Mouse (Mus musculus): Measurements from ENCODE around the gene Defb47. TPM values are rescaled to one million over a fixed set of nuclear protein-coding genes. Genes with fewer than 3 reads are reported as not detected.

Defb47 gene
- not detected in 2 replicates for polyA plus RNA-seq (2015; fragmentation: Nextera tagmentation; extraction: Ambion mirVana)

GRCm38 (mm10) chr14:62997777-62998176, at the start of gene Defb47:
Defb47 (plus strand) TSS chr14:62998077.
- H3K27me3 ChIP-seq (replicated peaks) = no peaks in the 10 kb centered on the region
- no peaks in the 10 kb centered on the region for H3K36me3 ChIP-seq
- H3K4me1 ChIP-seq (replicated peaks) = no peaks in the 10 kb centered on the region
- H3K9me3 ChIP-seq = no peaks in the 10 kb centered on the region
- H3K4me3 ChIP-seq (replicated peaks) = no peak within 1 kb of the TSS
- no peak within 1 kb of the TSS for H3K27ac ChIP-seq
- H3K4me2 ChIP-seq (replicated peaks) = no peak within 1 kb of the TSS
- 89% methylated on average over 8 of the region's 8 CpGs for WGBS
- ATAC-seq = no peak
- H3K9ac ChIP-seq = no peak within 1 kb of the TSS

DNA sequence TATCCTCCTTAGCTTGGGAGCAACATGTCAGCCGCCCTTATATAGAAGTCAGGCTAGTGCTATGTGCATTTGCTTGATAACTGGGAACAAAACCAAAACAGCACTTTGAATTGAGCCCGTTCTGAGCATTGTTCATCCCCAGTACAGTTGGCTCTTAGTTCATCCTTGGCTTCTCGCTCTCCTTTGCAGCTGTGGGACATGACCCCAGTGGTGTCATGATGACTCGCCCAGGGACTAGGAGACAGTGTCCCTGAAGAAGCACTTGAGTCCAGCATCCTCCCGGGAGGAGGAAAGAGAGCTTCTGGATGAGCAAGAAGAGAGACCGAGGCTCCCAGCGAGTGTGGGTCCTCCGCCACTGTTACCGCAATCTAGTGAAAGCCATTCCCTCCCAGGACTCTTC, 41.8 kb upstream of the Defb47 start:
- no peak overlapping the region for H3K9ac ChIP-seq
- H3K4me3 ChIP-seq (replicated peaks) = no peak overlapping the region
- no peak overlapping the region for H3K4me2 ChIP-seq (replicated peaks)
- 0 out of 2 replicates have a peak, but pooled peaks cover 5% of the 10 kb centered on the region for H3K36me3 ChIP-seq
- H3K27ac ChIP-seq = no peak overlapping the region
- no peaks in the 10 kb centered on the region for H3K27me3 ChIP-seq (replicated peaks)
- 87% methylated on average over 9 of the region's 9 CpGs for WGBS
- no peaks in the 10 kb centered on the region for H3K9me3 ChIP-seq
- no peak for ATAC-seq
- no peaks in the 10 kb centered on the region for H3K4me1 ChIP-seq (replicated peaks)

DNA sequence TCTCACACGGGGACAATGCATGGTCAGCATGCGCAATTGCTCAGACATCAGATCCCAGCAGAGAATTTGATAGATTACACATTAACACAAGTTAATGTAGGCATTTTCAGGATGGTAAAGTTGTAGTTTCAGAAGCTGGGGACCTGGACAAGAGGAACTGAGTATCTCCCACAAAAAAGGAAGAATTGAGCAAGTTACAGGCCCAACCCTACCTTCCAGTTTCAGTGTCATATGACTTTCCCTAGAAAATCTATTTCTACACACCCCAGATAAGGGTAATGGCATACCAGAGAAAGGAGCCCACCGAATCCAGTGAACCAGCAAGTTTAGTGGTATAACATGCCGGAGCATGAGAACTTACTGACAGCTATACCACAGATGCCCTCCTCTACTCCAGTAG, 34.2 kb upstream of the Defb47 start:
- Histone ChIP-seq H3K4me3 (replicated peaks) (no peak overlapping the region), H3K27me3 (replicated peaks) (no peaks in the 10 kb centered on the region), H3K27ac (no peak overlapping the region), H3K4me2 (replicated peaks) (no peak overlapping the region), H3K36me3 (0 out of 2 replicates have a peak, but pooled peaks cover 3% of the 10 kb centered on the region), H3K9me3 (no peaks in the 10 kb centered on the region), H3K4me1 (replicated peaks) (no peaks in the 10 kb centered on the region), H3K9ac (no peak overlapping the region)
- ATAC-seq = no peak
- WGBS = 84% methylated on average over 4 of the region's 4 CpGs

DNA sequence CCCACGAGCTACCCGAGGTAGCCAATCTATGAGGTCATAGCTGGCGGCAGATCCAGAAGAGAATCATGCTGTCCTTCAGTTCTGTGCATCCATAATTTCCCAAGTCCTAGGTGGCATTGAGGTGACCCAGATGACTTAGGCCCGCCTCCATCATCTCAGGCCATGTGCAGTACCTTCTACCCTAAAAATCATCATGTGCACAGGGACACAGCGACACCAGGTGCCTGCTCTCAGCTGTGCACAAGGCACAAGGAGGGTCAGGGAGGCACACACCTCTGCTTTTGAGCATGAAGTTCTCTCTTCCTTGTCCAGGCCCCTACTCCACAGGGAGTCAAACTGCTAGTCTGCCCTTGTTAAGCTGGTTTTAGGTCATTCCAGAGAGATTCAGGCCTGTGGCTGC, 32.5 kb upstream of the Defb47 start:
- Histone ChIP-seq H3K9me3 (no peaks in the 10 kb centered on the region), H3K27ac (no peak overlapping the region), H3K4me3 (replicated peaks) (no peak overlapping the region), H3K36me3 (no peaks in the 10 kb centered on the region), H3K4me2 (replicated peaks) (no peak overlapping the region), H3K27me3 (replicated peaks) (no peaks in the 10 kb centered on the region), H3K4me1 (replicated peaks) (no peaks in the 10 kb centered on the region), H3K9ac (no peak overlapping the region)
- no peak for ATAC-seq
- 86% methylated on average over 5 of the region's 5 CpGs for WGBS

DNA sequence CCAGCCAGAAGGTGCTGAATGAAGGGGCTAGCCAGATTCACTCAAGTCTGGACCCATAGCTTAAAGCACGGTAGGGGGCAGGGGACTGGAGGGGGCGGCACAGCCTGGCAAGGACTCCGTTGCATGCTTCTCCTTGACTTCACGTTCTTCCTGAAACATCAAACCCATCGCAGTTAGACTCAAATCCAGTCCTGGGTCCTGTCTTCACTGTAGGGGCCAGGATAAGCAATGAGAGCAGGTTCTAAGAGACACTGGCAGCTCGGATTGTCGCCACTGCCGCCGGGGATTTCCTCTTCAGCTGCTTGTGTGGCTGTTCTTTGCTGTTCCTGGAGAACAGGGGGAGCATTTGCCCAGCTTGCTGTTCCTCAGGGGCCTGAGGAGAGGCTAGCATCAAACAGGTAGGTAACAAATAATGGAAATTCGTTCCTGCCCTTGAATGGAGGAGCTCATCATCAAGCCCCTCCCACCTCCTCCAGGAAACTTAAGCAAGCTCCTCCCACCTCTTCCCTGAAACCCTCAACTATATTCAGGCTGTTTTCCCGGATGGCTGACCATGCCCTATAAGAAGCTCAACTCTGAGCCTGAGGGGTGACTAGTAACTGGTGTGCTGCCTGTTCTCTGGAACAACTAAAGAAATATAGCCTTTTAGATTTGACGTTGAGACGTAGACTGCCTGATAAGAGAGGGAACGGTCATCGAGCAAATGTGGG, 31.9 kb upstream of the Defb47 start:
- peak; percentile 51; the same call in 1 of the 2 replicates for ATAC-seq
- peak overlapping the region; percentile 64 for H3K4me2 ChIP-seq (replicated peaks)
- no peaks in the 10 kb centered on the region for H3K36me3 ChIP-seq
- 16% methylated on average over 15 of the region's 15 CpGs for WGBS
- 0 out of 2 replicates have a peak overlapping the region, but pooled peaks have one; percentile 18 for H3K9ac ChIP-seq
- H3K9me3 ChIP-seq = no peaks in the 10 kb centered on the region
- H3K27ac ChIP-seq = no peak overlapping the region
- H3K4me3 ChIP-seq (replicated peaks) = peak overlapping the region; percentile 32
- H3K4me1 ChIP-seq (replicated peaks) = no peaks in the 10 kb centered on the region
- H3K27me3 ChIP-seq (replicated peaks) = no peaks in the 10 kb centered on the region

GRCm38 (mm10) chr14:62975046-62975445, 22.8 kb upstream of the Defb47 start:
- no peaks in the 10 kb centered on the region for H3K36me3 ChIP-seq
- no peak overlapping the region for H3K9ac ChIP-seq
- WGBS = 9% methylated on average over 5 of the region's 5 CpGs
- no peaks in the 10 kb centered on the region for H3K27me3 ChIP-seq (replicated peaks)
- H3K9me3 ChIP-seq = no peaks in the 10 kb centered on the region
- ATAC-seq = no peak
- no peak overlapping the region for H3K4me3 ChIP-seq (replicated peaks)
- no peak overlapping the region for H3K27ac ChIP-seq
- no peaks in the 10 kb centered on the region for H3K4me1 ChIP-seq (replicated peaks)
- H3K4me2 ChIP-seq (replicated peaks) = no peak overlapping the region

DNA sequence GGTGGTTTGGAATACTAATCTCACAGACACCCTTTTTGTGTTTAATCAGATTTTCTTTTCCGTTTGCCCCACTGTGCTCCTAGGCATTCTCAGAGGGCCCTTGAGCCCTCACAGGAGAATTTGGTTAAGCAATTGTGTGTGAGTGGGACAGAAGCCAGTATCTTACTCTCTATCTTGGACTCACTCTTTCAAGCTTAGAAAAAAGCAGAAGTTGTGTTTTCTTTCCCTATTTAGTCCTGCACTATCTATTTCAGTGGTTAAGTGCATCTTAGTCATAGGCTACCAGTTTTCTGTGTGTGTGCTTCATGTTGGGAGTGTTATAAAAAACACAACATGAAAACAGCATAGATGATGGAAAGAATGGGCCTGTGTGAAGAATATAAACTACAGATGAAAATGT, 18.1 kb upstream of the Defb47 start:
- no peak overlapping the region for H3K4me3 ChIP-seq (replicated peaks)
- H3K4me1 ChIP-seq (replicated peaks) = no peaks in the 10 kb centered on the region
- no peaks in the 10 kb centered on the region for H3K36me3 ChIP-seq
- H3K9ac ChIP-seq = no peak overlapping the region
- H3K27me3 ChIP-seq (replicated peaks) = no peaks in the 10 kb centered on the region
- no peak overlapping the region for H3K4me2 ChIP-seq (replicated peaks)
- H3K27ac ChIP-seq = no peak overlapping the region
- no peaks in the 10 kb centered on the region for H3K9me3 ChIP-seq
- 59% methylated on average over 1 of the region's 1 CpGs for WGBS
- ATAC-seq = no peak

DNA sequence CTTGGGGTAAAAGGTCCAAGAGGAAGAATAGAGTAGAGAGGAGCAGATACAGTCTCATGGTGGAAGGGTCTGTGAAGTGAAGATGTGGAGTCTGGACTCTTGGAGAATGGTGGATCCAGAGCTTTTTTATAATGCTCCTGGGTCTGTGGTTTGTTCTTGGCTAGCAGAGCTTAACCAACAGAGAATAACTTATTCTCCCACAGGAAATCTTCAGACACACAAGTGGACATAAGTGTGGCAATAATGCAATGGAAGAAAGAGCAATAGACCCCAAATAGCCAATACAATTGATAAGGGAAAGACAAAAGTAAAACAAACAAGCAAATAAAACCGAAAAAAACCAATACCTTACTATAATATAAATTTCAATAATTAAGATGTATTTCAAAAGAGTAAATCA, 13.5 kb upstream of the Defb47 start, which contains the start of gene Defb48:
Defb48 (minus strand) TSS at position 101 of the 400 bp plus-strand sequence.
- 64% methylated on average over 1 of the region's 1 CpGs for WGBS

GRCm38 (mm10) chr14:62991271-62991670, 6.6 kb upstream of the Defb47 start:
- H3K27me3 ChIP-seq (replicated peaks) = no peaks in the 10 kb centered on the region
- no peak overlapping the region for H3K27ac ChIP-seq
- H3K4me1 ChIP-seq (replicated peaks) = no peaks in the 10 kb centered on the region
- H3K4me3 ChIP-seq (replicated peaks) = no peak overlapping the region
- H3K36me3 ChIP-seq = no peaks in the 10 kb centered on the region
- H3K9ac ChIP-seq = no peak overlapping the region
- no peak overlapping the region for H3K4me2 ChIP-seq (replicated peaks)
- 62% methylated on average over 3 of the region's 3 CpGs for WGBS
- ATAC-seq = no peak
- H3K9me3 ChIP-seq = no peaks in the 10 kb centered on the region

More for the DNA sequence above, 13.5 kb upstream of the Defb47 start, which contains the start of gene Defb48:
- no peak for ATAC-seq
- Histone ChIP-seq H3K4me2 (replicated peaks) (no peak within 1 kb of the TSS), H3K4me3 (replicated peaks) (no peak within 1 kb of the TSS), H3K36me3 (no peaks in the 10 kb centered on the region), H3K9me3 (no peaks in the 10 kb centered on the region), H3K27ac (no peak within 1 kb of the TSS), H3K9ac (no peak within 1 kb of the TSS), H3K27me3 (replicated peaks) (no peaks in the 10 kb centered on the region), H3K4me1 (replicated peaks) (no peaks in the 10 kb centered on the region)

GRCm38 (mm10) chr14:62991849-62992510, 5.9 kb upstream of the Defb47 start:
- no peak overlapping the region for H3K4me2 ChIP-seq (replicated peaks)
- 74% methylated on average over 7 of the region's 7 CpGs for WGBS
- H3K9me3 ChIP-seq = no peaks in the 10 kb centered on the region
- ATAC-seq = no peak
- no peaks in the 10 kb centered on the region for H3K36me3 ChIP-seq
- H3K27me3 ChIP-seq (replicated peaks) = no peaks in the 10 kb centered on the region
- H3K4me3 ChIP-seq (replicated peaks) = no peak overlapping the region
- H3K9ac ChIP-seq = no peak overlapping the region
- H3K4me1 ChIP-seq (replicated peaks) = no peaks in the 10 kb centered on the region
- no peak overlapping the region for H3K27ac ChIP-seq

DNA sequence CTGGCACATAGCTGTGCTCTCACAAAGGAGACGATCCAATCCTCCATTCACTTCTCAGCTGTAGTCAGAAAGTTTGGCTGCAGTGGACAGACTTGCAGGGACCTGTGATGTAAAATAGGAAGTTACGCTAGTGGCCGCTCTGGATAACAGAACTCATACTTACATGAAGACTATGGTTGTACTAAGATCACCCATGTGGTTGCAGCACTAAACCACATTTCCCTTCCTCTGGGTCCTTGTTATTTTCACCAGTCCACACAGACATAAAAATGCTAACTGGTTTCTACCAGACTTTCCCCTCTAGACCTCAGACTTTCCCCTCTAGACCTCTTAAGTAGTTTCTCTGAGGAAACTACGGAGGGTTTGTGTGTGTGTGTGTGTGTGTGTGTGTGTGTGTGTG, 1.1 kb downstream of the Defb47 start:
- H3K27ac ChIP-seq = no peak overlapping the region
- ATAC-seq = no peak
- H3K27me3 ChIP-seq (replicated peaks) = no peaks in the 10 kb centered on the region
- H3K36me3 ChIP-seq = no peaks in the 10 kb centered on the region
- no peaks in the 10 kb centered on the region for H3K4me1 ChIP-seq (replicated peaks)
- H3K4me2 ChIP-seq (replicated peaks) = no peak overlapping the region
- no peaks in the 10 kb centered on the region for H3K9me3 ChIP-seq
- H3K4me3 ChIP-seq (replicated peaks) = no peak overlapping the region
- H3K9ac ChIP-seq = no peak overlapping the region
- WGBS = 87% methylated on average over 4 of the region's 4 CpGs

- Histone ChIP-seq H3K27me3 (replicated peaks) (no peaks in the 10 kb centered on the region), H3K9ac (no peak overlapping the region), H3K4me2 (replicated peaks) (no peak overlapping the region), H3K36me3 (no peaks in the 10 kb centered on the region), H3K27ac (no peak overlapping the region), H3K4me3 (replicated peaks) (no peak overlapping the region), H3K9me3 (no peaks in the 10 kb centered on the region), H3K4me1 (replicated peaks) (no peaks in the 10 kb centered on the region)
- 76% methylated on average over 2 of the region's 2 CpGs for WGBS
- no peak for ATAC-seq
Observed at GRCm38 (mm10) chr14:63002588-63002987, 4.7 kb downstream of the Defb47 start.

GRCm38 (mm10) chr14:63011471-63011870, 13.6 kb downstream of the Defb47 start, which contains the start of gene Defb43:
Defb43 (plus strand) TSS chr14:63011771.
- no peaks in the 10 kb centered on the region for H3K36me3 ChIP-seq
- no peaks in the 10 kb centered on the region for H3K9me3 ChIP-seq
- no peaks in the 10 kb centered on the region for H3K27me3 ChIP-seq (replicated peaks)
- no peak within 1 kb of the TSS for H3K4me2 ChIP-seq (replicated peaks)
- no peaks in the 10 kb centered on the region for H3K4me1 ChIP-seq (replicated peaks)
- no peak within 1 kb of the TSS for H3K27ac ChIP-seq
- H3K4me3 ChIP-seq (replicated peaks) = no peak within 1 kb of the TSS
- no peak for ATAC-seq
- WGBS = 93% methylated on average over 5 of the region's 5 CpGs
- H3K9ac ChIP-seq = no peak within 1 kb of the TSS
